Mouse (Mus musculus) mouse embryonic stem cell (cell line): ENCODE measurements around the gene Cpox.

Experiments
- in situ Hi-C, 2 experiments: fragments of 300-500 bp; cut with MboI; formaldehyde crosslinking; loops; 1 replicate in 1 of 2; 3 replicates in 1 of 2; pipeline ENCODE4 v1.14.3; 2019 to 2020; ENCODE audit warnings: low sequenced_read_pairs in 2 of 2, low pct_unique_long_range_greater_than_20kb in 1 of 2, mixed read lengths in 1 of 2; ENCODE audit not compliant: unreplicated experiment in 1 of 2

Gene Cpox

GRCm38 (mm10) chr16:58722292-58722691 is 52.2 kb downstream of the Cpox start:
- in situ Hi-C loops, result no loop called here

- in situ Hi-C loops, result no loop called here
Measured at GRCm38 (mm10) chr16:58726680-58727476, 56.8 kb downstream of the Cpox start.

- in situ Hi-C loops, result no loop called here
Measured at GRCm38 (mm10) chr16:58727477-58728131, 57.5 kb downstream of the Cpox start, which contains the start of gene Cldnd1. TSS of gene Cldnd1 (plus strand) at chr16:58727910.

GRCm38 (mm10) chr16:58728176-58728671 is 58.1 kb downstream of the Cpox start:
- in situ Hi-C loops, result no loop called here

- in situ Hi-C loops, result no loop called here
Measured at GRCm38 (mm10) chr16:58738205-58738604, 68.1 kb downstream of the Cpox start.

GRCm38 (mm10) chr16:58738800-58739199 is 68.7 kb downstream of the Cpox start:
- in situ Hi-C loops, result no loop called here

GRCm38 (mm10) chr16:58740751-58741150 is 70.7 kb downstream of the Cpox start:
- in situ Hi-C loops, result no loop called here

- in situ Hi-C loops, result no loop called here
Measured at GRCm38 (mm10) chr16:58746715-58747114, 76.6 kb downstream of the Cpox start.

- in situ Hi-C loops, result no loop called here
Measured at GRCm38 (mm10) chr16:58751314-58751713, 81.2 kb downstream of the Cpox start.

GRCm38 (mm10) chr16:58756191-58756590 is 86.1 kb downstream of the Cpox start:
- in situ Hi-C loops, result no loop called here

- in situ Hi-C loops, result no loop called here
Measured at GRCm38 (mm10) chr16:58763076-58763475, 93.0 kb downstream of the Cpox start, which contains the start of gene Olfr172. TSS of gene Olfr172 (minus strand) at chr16:58763176.
